Mouse (Mus musculus): ENCODE results near the gene Synj2.

DNA sequence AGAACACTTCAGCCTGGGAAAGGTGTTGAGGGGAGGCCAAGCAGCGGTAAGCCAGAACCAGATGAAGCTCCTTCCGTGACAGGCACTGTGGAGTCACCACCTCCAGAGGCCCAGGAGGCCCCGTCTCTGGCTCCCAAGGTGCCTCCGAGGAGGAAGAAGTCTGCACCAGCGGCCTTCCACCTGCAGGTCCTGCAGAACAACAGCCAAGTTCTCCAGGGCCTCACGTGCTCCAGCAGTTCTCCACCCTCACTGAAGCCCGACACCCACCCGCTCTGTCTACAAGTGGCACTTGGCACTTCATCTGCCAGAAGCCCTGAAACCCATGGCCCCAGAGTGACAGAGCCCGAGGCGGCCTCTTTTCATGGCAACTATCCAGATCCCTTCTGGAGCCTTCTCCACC, 96.4 kb downstream of the Synj2 start:
- TF ChIP-seq CTCF (IDR thresholded peaks at IDR 0.05; ENCODE audit: extremely low read depth, insufficient read depth, insufficient read length, insufficient replicate concordance) (no peak), POLR2A (IDR thresholded peaks at IDR 0.05; ENCODE audit: low read depth, low read length) (no peak)
